Mouse (Mus musculus): ENCODE measurements around the gene Usp6nl. TPM values are rescaled to one million over a fixed set of nuclear protein-coding genes. Genes with fewer than 3 reads are reported as not detected.

Usp6nl gene
- total RNA-seq, 2 experiments from 2014 or later: 18.4 to 20.0 TPM

DNA sequence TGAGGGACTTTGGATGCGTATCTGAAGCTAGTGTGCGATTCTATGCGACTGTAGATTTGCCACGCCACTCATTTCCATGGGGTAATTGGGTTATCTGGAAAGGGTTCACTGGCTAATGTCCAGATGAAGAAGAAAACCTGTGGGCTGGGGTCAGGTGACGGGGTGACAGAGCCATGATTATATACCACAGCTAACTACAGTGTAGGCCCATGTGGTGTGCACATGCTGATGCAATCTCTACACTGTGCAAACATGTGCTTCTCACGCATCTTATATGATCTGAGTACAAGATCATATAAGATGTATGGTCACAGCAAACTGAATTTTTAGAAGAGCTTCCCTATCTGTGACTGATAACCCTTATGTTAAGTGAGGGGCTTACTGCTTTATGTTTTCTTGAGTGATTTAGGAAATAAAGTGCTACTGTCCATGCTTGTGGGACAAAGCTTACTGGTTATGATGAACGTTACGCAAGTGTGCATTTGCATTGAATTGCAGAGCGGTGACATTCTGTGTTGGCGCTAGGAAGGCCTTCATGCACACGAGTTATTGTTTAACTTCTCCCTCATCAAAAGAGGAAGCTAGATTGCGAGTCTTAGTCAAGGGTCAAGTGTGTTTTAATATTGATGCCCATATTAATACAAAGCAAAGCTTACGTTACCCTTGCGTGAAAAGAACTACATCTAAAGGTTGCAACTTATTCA, 12.7 kb downstream of the Usp6nl start:
- Histone ChIP-seq H3K27ac (no peak overlapping the region), H3K4me3 (no peak overlapping the region)
- intact Hi-C loops (cut with DNase I): no loop called here
- TF ChIP-seq CTCF (IDR thresholded peaks at IDR 0.05): no peak
- no peak for DNase-seq (ENCODE audit: extremely low spot score in 1 of 2, low spot score in 2 of 2)

- no peak overlapping the region for H3K4me3 ChIP-seq
- intact Hi-C loops (cut with DNase I): no loop called here
- no peak for DNase-seq (ENCODE audit: extremely low spot score in 1 of 2, low spot score in 2 of 2)
- no peak overlapping the region for H3K27ac ChIP-seq
- no peak for TF ChIP-seq CTCF (IDR thresholded peaks at IDR 0.05)
These were observed 13.5 kb downstream of the Usp6nl start for GRCm38 (mm10) chr2:6336013-6336412.

GRCm38 (mm10) chr2:6336649-6337048, 14.2 kb downstream of the Usp6nl start:
- intact Hi-C loops (cut with DNase I): no loop called here
- H3K27ac ChIP-seq: no peak overlapping the region
- DNase-seq (ENCODE audit: extremely low spot score in 1 of 2, low spot score in 2 of 2): no peak
- no peak overlapping the region for H3K4me3 ChIP-seq
- no peak for TF ChIP-seq CTCF (IDR thresholded peaks at IDR 0.05)

DNA sequence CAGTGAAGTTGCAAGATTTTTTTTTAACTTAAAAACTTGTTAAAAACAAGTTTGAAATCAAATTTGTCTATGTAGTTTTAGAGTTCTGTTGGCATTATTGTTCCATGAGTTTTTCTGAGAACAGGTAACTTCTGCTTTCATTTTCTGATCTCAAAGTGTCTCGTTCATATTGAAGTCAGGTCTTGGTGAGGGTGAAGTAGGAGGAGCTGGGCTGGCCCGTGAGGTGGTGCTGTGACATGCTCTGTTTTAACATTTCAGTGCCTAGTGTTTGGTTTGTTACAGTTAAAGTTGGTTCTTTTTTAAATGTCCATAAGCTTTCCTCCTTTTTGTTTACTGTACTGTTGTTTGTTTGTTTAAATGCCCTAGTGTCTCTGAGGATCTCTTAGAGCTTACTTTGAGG, 15.0 kb downstream of the Usp6nl start:
- no peak for TF ChIP-seq CTCF (IDR thresholded peaks at IDR 0.05)
- no peak for DNase-seq (ENCODE audit: extremely low spot score in 1 of 2, low spot score in 2 of 2)
- H3K27ac ChIP-seq: no peak overlapping the region
- intact Hi-C loops (cut with DNase I): no loop called here
- H3K4me3 ChIP-seq: no peak overlapping the region

- intact Hi-C loops (cut with DNase I): no loop called here
- TF ChIP-seq CTCF (IDR thresholded peaks at IDR 0.05): no peak
- no peak for DNase-seq (ENCODE audit: extremely low spot score in 1 of 2, low spot score in 2 of 2)
- Histone ChIP-seq H3K27ac (no peak overlapping the region), H3K4me3 (no peak overlapping the region)
These were observed 15.7 kb downstream of the Usp6nl start for GRCm38 (mm10) chr2:6338031-6338629.

GRCm38 (mm10) chr2:6340439-6340838, 18.0 kb downstream of the Usp6nl start:
- peak; percentile 14 to 30 for DNase-seq (ENCODE audit: extremely low spot score in 1 of 2, low spot score in 2 of 2)
- H3K4me3 ChIP-seq: no peak overlapping the region
- no peak for TF ChIP-seq CTCF (IDR thresholded peaks at IDR 0.05)
- no peak overlapping the region for H3K27ac ChIP-seq
- intact Hi-C loops (cut with DNase I): no loop called here

GRCm38 (mm10) chr2:6341496-6341895, 19.0 kb downstream of the Usp6nl start:
- intact Hi-C loops (cut with DNase I): no loop called here
- no peak overlapping the region for H3K27ac ChIP-seq
- no peak for TF ChIP-seq CTCF (IDR thresholded peaks at IDR 0.05)
- no peak for DNase-seq (ENCODE audit: extremely low spot score in 1 of 2, low spot score in 2 of 2)
- H3K4me3 ChIP-seq: no peak overlapping the region

DNA sequence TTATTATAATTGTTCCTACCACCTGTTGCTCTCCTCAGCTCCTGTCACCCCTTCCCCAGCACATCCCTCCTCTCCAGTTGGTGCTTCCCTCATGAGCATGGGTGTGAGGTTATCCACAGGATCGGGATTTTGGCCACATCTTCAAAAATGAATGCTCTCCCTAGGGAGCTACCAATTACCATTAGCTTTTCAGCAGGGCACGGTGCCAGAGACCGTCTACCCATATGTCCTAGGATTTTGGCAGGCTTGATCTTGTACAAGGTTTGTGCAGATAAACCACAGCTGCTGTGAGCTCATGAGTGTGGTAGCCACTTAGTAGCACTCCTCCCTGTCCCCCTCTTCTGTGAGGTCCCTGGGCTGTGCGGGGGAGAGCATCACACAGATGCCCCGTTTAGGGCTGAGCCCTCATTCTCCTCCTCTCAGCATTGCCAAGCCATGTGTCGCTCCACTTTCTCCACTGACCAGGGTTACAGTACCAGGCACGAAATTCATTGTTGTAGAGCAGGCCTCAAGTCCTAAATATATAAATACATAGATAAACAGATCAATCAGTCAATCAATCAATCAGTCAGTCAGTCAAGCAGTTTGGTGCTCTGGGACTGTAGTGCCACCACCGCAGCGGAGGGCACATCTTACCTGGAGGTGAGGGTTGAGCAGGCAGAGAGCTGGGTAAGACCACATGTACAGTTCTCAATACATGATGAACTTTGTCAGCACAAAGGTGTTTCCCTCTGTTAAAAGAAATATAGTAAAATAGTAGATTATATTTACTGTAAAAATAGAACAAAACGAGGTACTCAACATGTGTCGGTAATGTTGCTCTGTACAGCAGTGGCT, 27.0 kb downstream of the Usp6nl start:
- DNase-seq (ENCODE audit: extremely low spot score in 1 of 2, low spot score in 2 of 2): no peak
- intact Hi-C loops (cut with DNase I): no loop called here
- no peak for TF ChIP-seq CTCF (IDR thresholded peaks at IDR 0.05)
- no peak overlapping the region for H3K4me3 ChIP-seq
- H3K27ac ChIP-seq: no peak overlapping the region

DNA sequence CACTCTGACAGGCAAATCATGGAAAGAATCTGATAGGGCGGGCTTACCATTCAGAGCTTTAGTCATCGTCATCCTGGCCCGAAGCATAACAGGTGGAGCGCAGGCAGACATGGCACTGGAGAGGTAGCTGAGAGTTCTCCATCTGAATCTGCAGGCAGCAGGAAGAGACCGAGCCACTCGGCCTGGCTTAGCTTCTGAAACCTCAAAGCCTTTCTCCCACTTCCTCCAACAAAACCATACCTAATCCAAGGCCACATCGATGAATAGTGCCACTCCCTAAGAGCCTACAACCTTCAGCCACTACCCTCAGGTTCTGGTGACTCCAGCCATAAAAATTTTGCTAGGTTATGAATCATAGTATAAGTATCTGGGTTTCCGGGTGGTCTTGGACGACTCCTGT, 27.7 kb downstream of the Usp6nl start:
- no peak for DNase-seq (ENCODE audit: extremely low spot score in 1 of 2, low spot score in 2 of 2)
- intact Hi-C loops (cut with DNase I): no loop called here
- no peak overlapping the region for H3K4me3 ChIP-seq
- no peak overlapping the region for H3K27ac ChIP-seq
- no peak for TF ChIP-seq CTCF (IDR thresholded peaks at IDR 0.05)

DNA sequence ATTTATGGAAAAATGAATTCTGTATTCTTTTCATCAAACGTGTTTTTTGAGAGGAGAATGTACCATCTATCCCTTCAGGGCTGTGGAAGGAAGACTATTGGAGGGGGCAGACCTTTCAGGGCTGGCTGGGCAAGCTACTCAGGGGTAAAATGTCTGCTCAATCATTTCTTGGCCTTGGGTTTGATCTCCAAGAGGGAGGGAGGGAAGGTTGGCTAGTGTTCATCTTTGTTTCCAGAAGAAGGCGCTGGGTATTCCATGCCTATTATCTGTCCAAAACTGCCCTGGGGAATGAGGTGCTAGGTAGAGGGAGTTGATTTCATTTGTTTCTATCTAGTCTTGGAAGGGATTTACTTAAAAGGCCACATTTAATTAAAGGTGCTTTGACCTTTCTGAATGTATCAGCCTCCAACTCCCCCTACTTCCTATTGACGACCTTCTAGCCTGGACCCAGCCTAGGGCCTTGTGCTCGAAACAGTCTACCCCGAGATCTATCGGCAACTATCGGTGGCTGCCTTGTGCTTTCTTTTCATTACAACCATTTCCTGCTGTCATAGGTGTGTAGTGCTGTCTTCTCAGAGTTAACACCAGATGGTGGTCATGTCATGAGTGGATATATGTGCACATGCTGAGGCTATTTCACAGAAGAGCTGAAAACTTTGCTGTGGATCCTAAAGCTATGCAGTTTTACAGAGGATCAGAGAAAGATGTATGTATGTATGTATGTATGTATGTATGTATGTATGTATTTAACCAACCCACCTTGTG, 28.6 kb downstream of the Usp6nl start:
- H3K27ac ChIP-seq: no peak overlapping the region
- no peak overlapping the region for H3K4me3 ChIP-seq
- no peak for DNase-seq (ENCODE audit: extremely low spot score in 1 of 2, low spot score in 2 of 2)
- no peak for TF ChIP-seq CTCF (IDR thresholded peaks at IDR 0.05)
- intact Hi-C loops (cut with DNase I): no loop called here

DNA sequence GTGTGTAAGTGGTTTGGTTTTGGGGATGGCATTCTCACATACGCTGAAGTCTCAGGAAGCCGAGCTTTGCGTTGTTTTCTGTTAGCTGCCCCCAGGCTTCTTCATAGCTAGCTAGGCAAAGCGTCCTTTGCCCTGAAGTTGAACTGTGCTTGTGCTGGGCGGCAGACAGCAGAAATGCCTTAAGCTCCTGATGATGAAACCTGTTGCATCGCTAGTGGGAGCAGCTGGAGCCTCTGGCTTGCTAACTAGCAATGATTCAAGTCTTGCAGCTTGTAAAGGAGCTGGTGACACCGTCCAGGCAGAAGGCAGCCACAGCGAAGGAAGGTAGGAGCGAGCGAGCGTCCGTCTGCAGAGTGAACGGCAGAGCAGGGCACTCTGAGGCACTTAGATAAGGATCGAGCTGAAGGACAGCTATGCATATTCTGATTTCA, 30.1 kb downstream of the Usp6nl start:
- no peak overlapping the region; the same call in 1 of the 2 replicates for H3K27ac ChIP-seq
- TF ChIP-seq CTCF (IDR thresholded peaks at IDR 0.05): no peak
- H3K4me3 ChIP-seq: peak overlapping the region; percentile 29
- intact Hi-C loops (cut with DNase I): no loop called here
- DNase-seq (ENCODE audit: extremely low spot score in 1 of 2, low spot score in 2 of 2): no peak
